ENCODE assay signal across 22 mouse cellular contexts in genomic region chr4:72010316-72010715, GRCm38 (mm10).
"Had no signal": no experiment of that assay in that cellular context is flagged by ENCODE, and none has a peak within 500 bp of the region (broad histone marks: within the 10 kb centered on the region; RNA-seq: fewer than 3 reads in every experiment).

No protein-coding gene starts in this region.

- ATAC-seq: intestine, postnatal 0 days; midbrain, embryonic 13.5 days; midbrain, embryonic 16.5 days had no signal

- H3K4me2 ChIP-seq: liver, embryonic 11.5 days; lung, embryonic 15.5 days; midbrain, embryonic 13.5 days; neural tube, embryonic 13.5 days had no signal

- H3K27me3 ChIP-seq: lung, embryonic 15.5 days; megakaryocyte, embryonic 14.5 days; midbrain, embryonic 13.5 days; neural tube, embryonic 13.5 days had no signal

- H3K4me3 ChIP-seq: layer of hippocampus, adult 2 months; lung, embryonic 15.5 days; megakaryocyte, embryonic 14.5 days; midbrain, embryonic 10.5 days; midbrain, embryonic 13.5 days; myocyte; neural tube, embryonic 13.5 days had no signal

- H3K27ac ChIP-seq: layer of hippocampus, adult 2 months; liver, embryonic 14.5 days; lung, embryonic 15.5 days; midbrain, embryonic 10.5 days; midbrain, embryonic 13.5 days; neural tube, embryonic 13.5 days; stomach, postnatal 0 days had no signal

- H3K9me3 ChIP-seq: lung, embryonic 15.5 days; midbrain, embryonic 13.5 days had no signal

- H3K36me3 ChIP-seq: lung, embryonic 15.5 days; midbrain, embryonic 10.5 days; midbrain, embryonic 13.5 days; neural tube, embryonic 13.5 days had no signal

- H3K9ac ChIP-seq: liver, embryonic 14.5 days; lung, embryonic 15.5 days; midbrain, embryonic 13.5 days; neural tube, embryonic 13.5 days had no signal

- DNase-seq: kidney, postnatal 14 days; layer of hippocampus, adult 9-11 months; lung, adult 18-20 months; lung, postnatal 10 days; lung, postnatal 36 days; retina, postnatal 1 day; right cerebral cortex, postnatal 25 days; thymus, adult 2 months; thymus, postnatal 14 days; thymus, postnatal 4 days had no signal

- H3K4me1 ChIP-seq: lung, embryonic 15.5 days; megakaryocyte, embryonic 14.5 days; midbrain, embryonic 10.5 days; midbrain, embryonic 13.5 days; neural tube, embryonic 13.5 days had no signal
